Mouse (Mus musculus): ENCODE data around the gene Apaf1. TPM values are rescaled to one million over a fixed set of nuclear protein-coding genes. Genes with fewer than 3 reads are reported as not detected.

The Apaf1 gene
- polyA plus RNA-seq, 1 experiment from 2014 or later: 20.4 TPM

DNA sequence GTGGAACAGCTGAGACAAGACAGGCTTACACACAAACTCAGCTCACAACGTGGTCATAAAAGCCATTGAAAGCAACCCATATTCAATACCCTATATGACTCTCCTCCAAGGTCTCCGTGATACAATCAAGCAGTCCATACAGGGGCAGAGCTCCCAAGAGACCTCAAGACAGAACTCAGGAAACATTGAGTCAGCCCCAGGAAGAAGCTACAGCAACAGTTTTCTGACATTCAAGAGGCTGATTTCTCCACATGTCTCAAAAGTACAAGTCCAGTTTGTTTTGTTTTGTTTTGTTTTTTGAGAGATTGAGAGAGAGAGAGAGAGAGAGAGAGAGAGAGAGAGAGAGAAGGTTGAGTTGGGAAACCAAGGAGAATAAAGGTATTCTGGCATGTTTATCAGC lies 108.5 kb downstream of the Apaf1 start:
- no peaks in the 10 kb centered on the region for H3K36me3 ChIP-seq (ENCODE audit: control insufficient read depth, insufficient read depth, low read length)
- no peak overlapping the region for H3K4me3 ChIP-seq (ENCODE audit: low read depth, low read length)
- no peak overlapping the region for H3K27ac ChIP-seq (ENCODE audit: low read depth, low read length)
- WGBS: 57% methylated on average over 2 of the region's 2 CpGs
- no peak for ATAC-seq (ENCODE audit: low read depth)
- H3K9ac ChIP-seq (replicated peaks; ENCODE audit: low read depth, low read length): no peak overlapping the region
- no peaks in the 10 kb centered on the region for H3K9me3 ChIP-seq (ENCODE audit: control insufficient read depth, low read length)
- no peaks in the 10 kb centered on the region; the same call in 1 of the 2 replicates for H3K27me3 ChIP-seq (ENCODE audit: control insufficient read depth, insufficient read depth, low read length)
- H3K4me1 ChIP-seq (ENCODE audit: control insufficient read depth, insufficient read depth, low read length): peaks cover 9% of the 10 kb centered on the region; the same call in 1 of the 2 replicates
- no peak overlapping the region for H3K4me2 ChIP-seq (ENCODE audit: low read depth, low read length)

GRCm38 (mm10) chr10:90970560-90970959 lies 112.0 kb downstream of the Apaf1 start:
- Histone ChIP-seq H3K9ac (replicated peaks; ENCODE audit: low read depth, low read length) (no peak overlapping the region), H3K27me3 (ENCODE audit: control insufficient read depth, insufficient read depth, low read length) (no peaks in the 10 kb centered on the region; the same call in 1 of the 2 replicates), H3K4me3 (ENCODE audit: low read depth, low read length) (no peak overlapping the region), H3K27ac (ENCODE audit: low read depth, low read length) (no peak overlapping the region), H3K4me2 (ENCODE audit: low read depth, low read length) (no peak overlapping the region), H3K9me3 (ENCODE audit: control insufficient read depth, low read length) (no peaks in the 10 kb centered on the region), H3K4me1 (ENCODE audit: control insufficient read depth, insufficient read depth, low read length) (peaks cover 9% of the 10 kb centered on the region; the same call in 1 of the 2 replicates), H3K36me3 (ENCODE audit: control insufficient read depth, insufficient read depth, low read length) (no peaks in the 10 kb centered on the region)
- 38% methylated on average over 4 of the region's 4 CpGs for WGBS
- no peak for ATAC-seq (ENCODE audit: low read depth)

- H3K4me3 ChIP-seq (ENCODE audit: low read depth, low read length): peak overlapping the region; percentile 36
- no peaks in the 10 kb centered on the region; the same call in 1 of the 2 replicates for H3K27me3 ChIP-seq (ENCODE audit: control insufficient read depth, insufficient read depth, low read length)
- H3K27ac ChIP-seq (ENCODE audit: low read depth, low read length): no peak overlapping the region
- peak overlapping the region; percentile 54 for H3K9ac ChIP-seq (replicated peaks; ENCODE audit: low read depth, low read length)
- H3K4me2 ChIP-seq (ENCODE audit: low read depth, low read length): peak overlapping the region; percentile 88
- 2% methylated on average over 61 of the region's 72 CpGs for WGBS
- peaks cover 9% of the 10 kb centered on the region; the same call in 1 of the 2 replicates for H3K4me1 ChIP-seq (ENCODE audit: control insufficient read depth, insufficient read depth, low read length)
- peak; percentile 56; the same call in 1 of the 2 replicates for ATAC-seq (ENCODE audit: low read depth)
- H3K9me3 ChIP-seq (ENCODE audit: control insufficient read depth, low read length): no peaks in the 10 kb centered on the region
- H3K36me3 ChIP-seq (ENCODE audit: control insufficient read depth, insufficient read depth, low read length): no peaks in the 10 kb centered on the region
Measured at GRCm38 (mm10) chr10:90969355-90970174, 113.0 kb downstream of the Apaf1 start.

DNA sequence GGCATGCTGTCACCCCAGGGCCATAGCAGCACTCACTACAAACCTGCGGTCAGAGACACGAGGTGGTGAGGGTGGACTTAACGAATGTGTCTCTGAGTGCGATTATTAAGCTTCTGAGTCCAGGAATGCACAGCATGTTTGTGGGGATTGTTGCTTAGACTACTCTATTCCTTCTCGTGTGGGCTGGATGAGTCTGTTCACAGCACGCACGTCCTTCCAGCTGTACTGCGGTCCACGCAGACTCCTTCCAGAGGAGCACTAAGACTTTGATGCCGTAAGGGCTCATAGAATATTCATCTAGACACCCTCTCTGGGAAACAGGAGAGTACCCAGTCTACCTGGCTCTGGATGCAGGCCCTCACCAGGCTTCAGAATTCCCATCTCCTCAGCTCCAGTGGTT lies 114.3 kb downstream of the Apaf1 start:
- WGBS: 92% methylated on average over 10 of the region's 10 CpGs
- Histone ChIP-seq H3K4me3 (ENCODE audit: low read depth, low read length) (no peak overlapping the region), H3K36me3 (ENCODE audit: control insufficient read depth, insufficient read depth, low read length) (no peaks in the 10 kb centered on the region), H3K9me3 (ENCODE audit: control insufficient read depth, low read length) (no peaks in the 10 kb centered on the region), H3K4me2 (ENCODE audit: low read depth, low read length) (no peak overlapping the region), H3K27me3 (ENCODE audit: control insufficient read depth, insufficient read depth, low read length) (no peaks in the 10 kb centered on the region; the same call in 1 of the 2 replicates), H3K4me1 (ENCODE audit: control insufficient read depth, insufficient read depth, low read length) (peaks cover 9% of the 10 kb centered on the region; the same call in 1 of the 2 replicates), H3K27ac (ENCODE audit: low read depth, low read length) (no peak overlapping the region), H3K9ac (replicated peaks; ENCODE audit: low read depth, low read length) (no peak overlapping the region)
- no peak for ATAC-seq (ENCODE audit: low read depth)

DNA sequence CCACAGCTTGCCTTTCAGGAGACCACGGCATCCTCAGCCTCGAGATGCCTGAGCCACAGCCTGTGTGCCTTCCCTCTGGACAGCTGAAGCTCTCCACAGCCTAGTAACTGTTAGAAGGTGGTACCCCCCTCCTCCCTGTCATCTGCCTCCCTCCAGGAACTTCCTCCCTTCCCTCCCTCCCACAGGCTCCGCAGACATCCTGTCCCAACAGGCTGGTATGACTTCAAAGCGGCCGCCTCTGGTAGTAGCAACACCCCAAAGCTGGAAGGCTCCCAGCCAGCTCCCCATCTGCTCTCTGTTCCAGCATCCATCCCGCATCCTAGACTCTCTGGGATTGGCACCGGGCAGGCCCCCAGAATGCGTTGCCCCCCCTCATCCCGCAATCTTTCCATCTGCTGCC lies 115.7 kb downstream of the Apaf1 start:
- no peak overlapping the region for H3K4me2 ChIP-seq (ENCODE audit: low read depth, low read length)
- H3K27ac ChIP-seq (ENCODE audit: low read depth, low read length): no peak overlapping the region
- H3K27me3 ChIP-seq (ENCODE audit: control insufficient read depth, insufficient read depth, low read length): no peaks in the 10 kb centered on the region; the same call in 1 of the 2 replicates
- H3K36me3 ChIP-seq (ENCODE audit: control insufficient read depth, insufficient read depth, low read length): no peaks in the 10 kb centered on the region
- H3K9me3 ChIP-seq (ENCODE audit: control insufficient read depth, low read length): no peaks in the 10 kb centered on the region
- H3K4me3 ChIP-seq (ENCODE audit: low read depth, low read length): no peak overlapping the region
- H3K9ac ChIP-seq (replicated peaks; ENCODE audit: low read depth, low read length): no peak overlapping the region
- ATAC-seq (ENCODE audit: low read depth): no peak
- 13% methylated on average over 9 of the region's 9 CpGs for WGBS
- H3K4me1 ChIP-seq (ENCODE audit: control insufficient read depth, insufficient read depth, low read length): peaks cover 9% of the 10 kb centered on the region; the same call in 1 of the 2 replicates

GRCm38 (mm10) chr10:90965671-90966315 lies 116.8 kb downstream of the Apaf1 start:
- Histone ChIP-seq H3K4me1 (ENCODE audit: control insufficient read depth, insufficient read depth, low read length) (peaks cover 9% of the 10 kb centered on the region; the same call in 1 of the 2 replicates), H3K9ac (replicated peaks; ENCODE audit: low read depth, low read length) (no peak overlapping the region), H3K36me3 (ENCODE audit: control insufficient read depth, insufficient read depth, low read length) (no peaks in the 10 kb centered on the region), H3K27me3 (ENCODE audit: control insufficient read depth, insufficient read depth, low read length) (no peaks in the 10 kb centered on the region; the same call in 1 of the 2 replicates), H3K4me3 (ENCODE audit: low read depth, low read length) (no peak overlapping the region), H3K9me3 (ENCODE audit: control insufficient read depth, low read length) (no peaks in the 10 kb centered on the region), H3K27ac (ENCODE audit: low read depth, low read length) (no peak overlapping the region), H3K4me2 (ENCODE audit: low read depth, low read length) (no peak overlapping the region)
- ATAC-seq (ENCODE audit: low read depth): no peak
- WGBS: 51% methylated on average over 14 of the region's 14 CpGs

GRCm38 (mm10) chr10:90964511-90964910 lies 118.1 kb downstream of the Apaf1 start:
- no peak for ATAC-seq (ENCODE audit: low read depth)
- H3K27me3 ChIP-seq (ENCODE audit: control insufficient read depth, insufficient read depth, low read length): no peaks in the 10 kb centered on the region
- H3K27ac ChIP-seq (ENCODE audit: low read depth, low read length): no peak overlapping the region
- H3K4me2 ChIP-seq (ENCODE audit: low read depth, low read length): no peak overlapping the region
- no peak overlapping the region for H3K9ac ChIP-seq (replicated peaks; ENCODE audit: low read depth, low read length)
- WGBS: 27% methylated on average over 9 of the region's 9 CpGs
- H3K4me1 ChIP-seq (ENCODE audit: control insufficient read depth, insufficient read depth, low read length): peaks cover 3% of the 10 kb centered on the region; the same call in 1 of the 2 replicates
- H3K36me3 ChIP-seq (ENCODE audit: control insufficient read depth, insufficient read depth, low read length): no peaks in the 10 kb centered on the region
- H3K4me3 ChIP-seq (ENCODE audit: low read depth, low read length): no peak overlapping the region
- no peaks in the 10 kb centered on the region for H3K9me3 ChIP-seq (ENCODE audit: control insufficient read depth, low read length)

- Histone ChIP-seq H3K9ac (replicated peaks; ENCODE audit: low read depth, low read length) (no peak overlapping the region), H3K27me3 (ENCODE audit: control insufficient read depth, insufficient read depth, low read length) (no peaks in the 10 kb centered on the region), H3K4me3 (ENCODE audit: low read depth, low read length) (no peak overlapping the region), H3K4me2 (ENCODE audit: low read depth, low read length) (no peak overlapping the region), H3K27ac (ENCODE audit: low read depth, low read length) (no peak overlapping the region), H3K4me1 (ENCODE audit: control insufficient read depth, insufficient read depth, low read length) (no peaks in the 10 kb centered on the region), H3K9me3 (ENCODE audit: control insufficient read depth, low read length) (no peaks in the 10 kb centered on the region), H3K36me3 (ENCODE audit: control insufficient read depth, insufficient read depth, low read length) (no peaks in the 10 kb centered on the region)
- WGBS: 65% methylated on average over 7 of the region's 7 CpGs
- ATAC-seq (ENCODE audit: low read depth): no peak
Measured at GRCm38 (mm10) chr10:90960374-90960773, 122.2 kb downstream of the Apaf1 start.

DNA sequence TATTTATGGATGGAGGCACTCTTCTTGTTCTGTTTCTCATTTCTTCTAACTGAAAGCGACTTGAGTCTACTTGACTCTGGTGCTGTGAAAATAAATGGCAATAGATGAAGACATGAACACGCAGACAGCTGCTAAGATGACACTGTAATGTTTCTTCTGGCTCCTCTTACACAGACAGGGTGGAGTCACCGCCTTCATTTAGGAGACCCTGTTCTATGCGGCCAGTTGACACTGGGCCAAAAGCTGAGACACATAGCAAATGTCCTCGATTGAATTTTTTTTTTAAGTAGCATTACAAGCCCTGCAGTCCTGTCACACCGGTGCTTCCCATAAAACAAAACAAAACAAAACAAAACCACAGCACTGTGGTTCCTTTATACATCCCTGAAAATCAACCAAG lies 128.7 kb downstream of the Apaf1 start:
- no peak overlapping the region for H3K9ac ChIP-seq (replicated peaks; ENCODE audit: low read depth, low read length)
- WGBS: 74% methylated on average over 6 of the region's 6 CpGs
- H3K27ac ChIP-seq (ENCODE audit: low read depth, low read length): no peak overlapping the region
- H3K4me1 ChIP-seq (ENCODE audit: control insufficient read depth, insufficient read depth, low read length): no peaks in the 10 kb centered on the region
- no peaks in the 10 kb centered on the region for H3K27me3 ChIP-seq (ENCODE audit: control insufficient read depth, insufficient read depth, low read length)
- no peaks in the 10 kb centered on the region for H3K9me3 ChIP-seq (ENCODE audit: control insufficient read depth, low read length)
- H3K36me3 ChIP-seq (ENCODE audit: control insufficient read depth, insufficient read depth, low read length): no peaks in the 10 kb centered on the region
- no peak overlapping the region for H3K4me2 ChIP-seq (ENCODE audit: low read depth, low read length)
- H3K4me3 ChIP-seq (ENCODE audit: low read depth, low read length): no peak overlapping the region
- ATAC-seq (ENCODE audit: low read depth): no peak

All from neural tube, embryonic 14.5 days (tissue).